Mouse (Mus musculus) liver, postnatal 0 days (tissue): ENCODE data around the gene Sipa1. TPM values are rescaled to one million over a fixed set of nuclear protein-coding genes. Genes with fewer than 3 reads are reported as not detected.
"Not testable (repeated sequence)": the region's sequence is repeated elsewhere in the genome, so short reads cannot be mapped to it uniquely, and the experiment has no call there.

Source experiments
- ATAC-seq: fragments of 200-750 bp; cut with Nextera tagmentation; 2 replicates; pipeline ENCODE4 v1.8.0; 2017; ENCODE audit warnings: mild to moderate bottlenecking, moderate library complexity
- DNase-seq: peaks from one replicate; pipeline ENCODE4 v3.0.0-alpha.2; 2016
- H3K27ac ChIP-seq: fragments of 300-500 bp; sonication (generic); 2 replicates; pipeline ENCODE4 v1.5.1; 2014; ENCODE audit warnings: antibody characterized with exemption, moderate library complexity, mild to moderate bottlenecking, low read depth
- H3K27me3 ChIP-seq: fragments of 300-500 bp; sonication (generic); 2 replicates; pipeline ENCODE4 v1.6.1; 2014; ENCODE audit warnings: low read length, control low read depth, mixed read lengths; ENCODE audit not compliant: insufficient read depth
- H3K36me3 ChIP-seq: fragments of 300-500 bp; sonication (generic); replicated peaks from 2 replicates; pipeline ENCODE4 v1.6.1; 2014; ENCODE audit warnings: mild to moderate bottlenecking, control low read depth, low read length, moderate library complexity, mixed read lengths; ENCODE audit not compliant: insufficient read depth
- H3K4me1 ChIP-seq: fragments of 300-500 bp; sonication (generic); 2 replicates; pipeline ENCODE4 v1.6.1; 2014; ENCODE audit warnings: antibody characterized with exemption, mild to moderate bottlenecking, control low read depth; ENCODE audit not compliant: insufficient read depth
- H3K4me2 ChIP-seq: fragments of 300-500 bp; sonication (generic); 2 replicates; pipeline ENCODE4 v1.6.1; 2014; ENCODE audit warnings: low read depth, mild to moderate bottlenecking, low read length, moderate library complexity, mixed read lengths
- H3K4me3 ChIP-seq: fragments of 300-500 bp; sonication (generic); 2 replicates; pipeline ENCODE4 v1.5.1; 2014; ENCODE audit warnings: low read depth, low read length
- H3K9ac ChIP-seq: fragments of 300-500 bp; sonication (generic); replicated peaks from 2 replicates; pipeline ENCODE4 v1.6.1; 2014; ENCODE audit warnings: mild to moderate bottlenecking, moderate library complexity
- H3K9me3 ChIP-seq: fragments of 300-500 bp; sonication (generic); 2 replicates; pipeline ENCODE4 v1.6.1; 2016; ENCODE audit warnings: mild to moderate bottlenecking, control low read depth, low read length, mixed read lengths
- CTCF ChIP-seq: sonication (generic); IDR thresholded peaks from 2 replicates; pipeline ENCODE4 v1.5.1; 2016; ENCODE audit warnings: antibody characterized with exemption, low read depth
- EP300 ChIP-seq: IDR thresholded peaks from 2 replicates; pipeline ENCODE4 v1.6.1; 2016; ENCODE audit warnings: antibody characterized with exemption, low read depth, mild to moderate bottlenecking
- WGBS: fragments of 180-500 bp; shearing (Covaris S2); extraction: QIAGEN DNeasy Blood & Tissue Kit; methylation state at CpG from one replicate; pipeline ENCODE4 v1.1.7; 2014; ENCODE audit not compliant: insufficient replicate concordance; 5-methylcytosine and 5-hydroxymethylcytosine counted together
- polyA plus RNA-seq: library from polyadenylated mRNA; unstranded; fragments of >200 nt; fragmentation: Nextera tagmentation; extraction: Ambion mirVana; gene quantifications from 2 replicates; pipeline ENCODE4 v1.2.1, GENCODE M21; 2015

Sipa1 gene
- polyA plus RNA-seq, 1 experiment from 2014 or later: 15.3 TPM

DNA sequence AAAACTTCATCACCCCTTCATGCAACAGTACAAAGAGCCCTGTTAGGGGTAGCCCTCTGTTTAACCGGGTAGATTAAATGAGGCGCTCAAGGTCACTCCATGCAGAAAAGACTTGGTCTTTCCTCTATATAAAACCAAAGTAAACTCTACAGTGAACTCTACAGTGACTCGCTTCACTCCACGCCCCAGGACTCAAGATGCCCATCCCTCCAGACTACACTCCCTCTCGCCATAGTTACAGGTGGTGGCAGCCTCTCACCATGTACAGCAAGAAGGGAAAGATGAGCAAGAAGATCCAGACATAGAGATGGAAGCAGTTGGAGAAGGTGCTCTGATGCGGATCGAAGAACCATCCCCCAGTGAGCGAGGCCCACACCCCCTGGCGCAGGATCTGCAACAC is 24.2 kb upstream of the Sipa1 start:
- Histone ChIP-seq H3K9ac (peak overlapping the region; percentile 76), H3K27ac (peak overlapping the region; percentile 97), H3K4me2 (peak overlapping the region; percentile 100), H3K9me3 (no peaks in the 10 kb centered on the region), H3K4me1 (peaks cover 35% of the 10 kb centered on the region), H3K4me3 (peak overlapping the region; percentile 91), H3K27me3 (no peaks in the 10 kb centered on the region), H3K36me3 (peaks cover 32% of the 10 kb centered on the region)
- TF ChIP-seq CTCF: no peak
- TF ChIP-seq EP300: no peak
- DNase-seq (no peak), ATAC-seq (no peak)
- 24% methylated on average over 9 of the region's 9 CpGs for WGBS

DNA sequence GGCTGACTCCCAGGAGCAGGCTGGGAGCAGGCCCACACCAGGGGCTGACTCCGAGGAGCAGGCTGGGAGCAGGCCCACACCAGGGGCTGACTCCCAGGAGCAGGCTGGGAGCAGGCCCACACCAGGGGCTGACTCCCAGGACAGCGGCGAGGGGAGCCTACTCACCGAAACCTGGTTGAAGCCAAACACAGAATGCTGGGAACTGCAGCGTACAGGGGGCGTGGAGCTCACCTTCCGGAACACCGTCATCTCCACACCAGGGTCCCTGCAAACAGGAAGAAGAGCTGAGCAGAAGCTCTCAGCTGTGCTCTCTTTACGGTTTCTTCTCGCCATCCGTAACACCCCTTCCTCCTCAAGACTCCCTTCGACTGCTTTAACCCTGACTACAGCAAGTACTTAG is 23.4 kb upstream of the Sipa1 start:
- peaks cover 28% of the 10 kb centered on the region for H3K4me1 ChIP-seq
- not testable (repeated sequence) for ATAC-seq, H3K4me3 ChIP-seq, H3K27me3 ChIP-seq, H3K9me3 ChIP-seq, H3K9ac ChIP-seq, DNase-seq, H3K27ac ChIP-seq
- H3K36me3 ChIP-seq: peaks cover 40% of the 10 kb centered on the region
- peak overlapping the region; percentile 100; the same call in 1 of the 2 replicates for H3K4me2 ChIP-seq
- 89% methylated on average over 11 of the region's 12 CpGs for WGBS

DNA sequence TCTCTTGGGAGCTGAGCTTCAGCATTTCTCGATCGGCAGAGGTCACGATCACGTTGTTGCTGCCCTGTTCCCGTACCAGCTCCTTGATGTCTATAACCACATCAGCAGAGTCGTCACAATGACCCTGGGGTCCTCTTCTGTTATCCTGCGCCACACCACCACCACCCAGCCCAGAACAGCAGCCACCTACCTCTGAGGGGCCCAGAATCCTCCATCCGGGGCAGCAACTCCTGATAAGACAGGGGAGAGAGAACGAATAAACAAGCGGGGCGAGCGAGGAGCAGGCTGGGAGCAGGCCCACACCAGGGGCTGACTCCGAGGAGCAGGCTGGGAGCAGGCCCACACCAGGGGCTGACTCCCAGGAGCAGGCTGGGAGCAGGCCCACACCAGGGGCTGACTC is 22.9 kb upstream of the Sipa1 start:
- H3K36me3 ChIP-seq: peaks cover 44% of the 10 kb centered on the region
- no peak overlapping the region for H3K27ac ChIP-seq
- ATAC-seq: no peak
- no peaks in the 10 kb centered on the region for H3K27me3 ChIP-seq
- no peak for TF ChIP-seq EP300
- no peak for TF ChIP-seq CTCF
- no peak for DNase-seq
- H3K4me1 ChIP-seq: peaks cover 22% of the 10 kb centered on the region
- no peak overlapping the region for H3K9ac ChIP-seq
- 61% methylated on average over 13 of the region's 13 CpGs for WGBS
- H3K4me2 ChIP-seq: no peak overlapping the region
- H3K9me3 ChIP-seq: no peaks in the 10 kb centered on the region
- H3K4me3 ChIP-seq: no peak overlapping the region

DNA sequence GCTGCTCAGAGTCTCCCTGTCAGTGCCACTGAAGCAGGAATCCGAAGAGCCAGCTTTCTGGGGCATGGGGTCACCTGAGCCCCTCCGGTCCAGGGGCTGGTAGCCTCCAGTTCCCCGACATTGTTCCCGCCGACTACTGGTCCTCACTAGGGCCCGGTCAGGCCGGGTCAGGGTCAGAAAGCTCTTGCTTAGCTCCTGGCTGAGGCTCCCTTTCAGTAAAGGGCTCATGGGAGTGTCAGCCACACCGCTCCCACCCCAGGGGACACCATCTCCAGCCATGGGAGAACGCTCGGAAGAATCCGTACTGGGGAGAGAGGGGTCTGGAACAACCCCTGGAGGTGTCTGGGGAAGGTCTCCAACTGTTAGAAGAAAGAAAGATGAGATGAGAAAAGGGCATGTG is 22.4 kb upstream of the Sipa1 start:
- ATAC-seq (no peak), DNase-seq (no peak)
- Histone ChIP-seq H3K9me3 (no peaks in the 10 kb centered on the region), H3K27me3 (no peaks in the 10 kb centered on the region), H3K9ac (no peak overlapping the region), H3K27ac (no peak overlapping the region), H3K4me2 (no peak overlapping the region), H3K4me1 (peaks cover 17% of the 10 kb centered on the region), H3K4me3 (no peak overlapping the region), H3K36me3 (peaks cover 49% of the 10 kb centered on the region)
- TF ChIP-seq CTCF: no peak
- no peak for TF ChIP-seq EP300
- WGBS: 93% methylated on average over 11 of the region's 11 CpGs

DNA sequence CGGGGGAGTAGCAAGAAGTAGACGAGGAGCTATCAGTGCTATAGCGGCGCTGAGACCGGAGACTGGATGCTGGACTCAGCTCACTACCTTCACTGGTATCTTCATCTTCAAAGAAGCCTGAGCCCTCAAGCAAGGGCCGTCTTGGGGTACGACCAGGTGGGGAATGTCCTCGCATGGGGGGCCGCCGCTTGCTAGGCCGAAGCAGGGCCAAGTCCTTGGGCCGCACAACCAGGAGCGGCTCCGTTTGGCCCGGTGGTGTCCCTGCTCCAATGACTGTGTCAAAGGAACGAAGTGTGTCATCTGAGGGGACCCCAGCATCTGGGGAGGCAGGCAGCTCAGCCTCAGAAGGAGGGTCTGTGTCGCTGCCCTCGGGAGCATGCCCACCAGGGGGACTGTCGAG is 21.9 kb upstream of the Sipa1 start:
- H3K27ac ChIP-seq: no peak overlapping the region
- peaks cover 12% of the 10 kb centered on the region for H3K4me1 ChIP-seq
- H3K9me3 ChIP-seq: no peaks in the 10 kb centered on the region
- DNase-seq (no peak), ATAC-seq (no peak)
- H3K4me3 ChIP-seq: no peak overlapping the region
- 87% methylated on average over 19 of the region's 19 CpGs for whole genome bisulfite sequencing
- no peak overlapping the region for H3K4me2 ChIP-seq
- no peak overlapping the region for H3K9ac ChIP-seq
- no peak for TF ChIP-seq CTCF
- TF ChIP-seq EP300: no peak
- no peaks in the 10 kb centered on the region for H3K27me3 ChIP-seq
- peaks cover 54% of the 10 kb centered on the region for H3K36me3 ChIP-seq

DNA sequence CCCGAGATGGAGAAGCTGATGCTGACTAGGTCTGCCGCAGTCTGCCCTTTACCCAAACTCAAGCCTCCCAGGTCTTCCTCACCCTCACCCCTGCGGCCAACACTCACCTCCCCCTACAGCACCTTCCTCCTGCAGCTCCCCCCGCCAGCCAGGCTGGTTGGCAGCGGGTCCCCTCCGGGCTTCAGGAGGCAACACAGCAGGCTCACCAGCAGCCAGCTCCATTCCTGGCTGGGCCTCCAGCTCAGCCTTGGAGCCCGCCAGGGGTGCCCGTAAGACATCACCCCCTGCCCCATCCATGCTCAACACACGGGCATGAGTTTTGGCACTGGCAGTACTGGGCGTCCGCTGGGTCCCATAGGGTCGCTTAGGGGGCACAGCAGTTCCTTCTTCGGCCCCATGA is 21.5 kb upstream of the Sipa1 start:
- Histone ChIP-seq H3K4me3 (no peak overlapping the region), H3K27me3 (no peaks in the 10 kb centered on the region), H3K36me3 (peaks cover 58% of the 10 kb centered on the region), H3K9ac (no peak overlapping the region), H3K27ac (no peak overlapping the region), H3K4me1 (peaks cover 9% of the 10 kb centered on the region), H3K9me3 (no peaks in the 10 kb centered on the region), H3K4me2 (no peak overlapping the region)
- TF ChIP-seq EP300 (no peak), CTCF (no peak)
- WGBS: 90% methylated on average over 12 of the region's 13 CpGs
- DNase-seq (no peak), ATAC-seq (no peak)

DNA sequence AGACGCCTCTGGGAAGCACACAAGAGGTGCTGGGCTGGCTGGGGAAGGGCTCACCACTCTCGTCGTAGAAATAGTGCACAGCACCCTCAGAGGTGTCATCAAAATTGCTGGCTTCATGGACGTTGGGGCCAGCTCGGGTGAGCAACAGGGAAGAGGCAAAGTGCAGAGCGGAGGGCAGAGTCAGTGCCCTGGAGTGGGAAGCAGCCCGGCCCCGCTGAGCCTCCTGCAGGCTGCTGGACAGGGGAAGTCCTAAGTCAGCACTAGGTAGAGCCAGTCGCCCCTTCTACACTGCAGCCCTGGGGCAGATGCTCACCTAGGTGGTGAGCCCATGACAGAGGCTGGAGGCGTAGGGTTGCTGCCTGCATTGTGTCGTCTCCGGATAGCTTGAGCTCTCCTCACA is 20.7 kb upstream of the Sipa1 start:
- H3K27ac ChIP-seq: no peak overlapping the region
- H3K4me2 ChIP-seq: no peak overlapping the region
- no peaks in the 10 kb centered on the region for H3K27me3 ChIP-seq
- H3K4me3 ChIP-seq: no peak overlapping the region
- H3K4me1 ChIP-seq: peaks cover 9% of the 10 kb centered on the region
- no peak for TF ChIP-seq EP300
- TF ChIP-seq CTCF: no peak
- WGBS: 91% methylated on average over 12 of the region's 12 CpGs
- H3K9ac ChIP-seq: no peak overlapping the region
- peaks cover 65% of the 10 kb centered on the region for H3K36me3 ChIP-seq
- no peak for ATAC-seq
- no peaks in the 10 kb centered on the region for H3K9me3 ChIP-seq
- DNase-seq: no peak
